Mouse (Mus musculus) ES-Bruce4 (cell line): ENCODE results near the gene Ddx42. TPM values are rescaled to one million over a fixed set of nuclear protein-coding genes. Genes with fewer than 3 reads are reported as not detected.

ENCODE experiments used
- H3K27ac ChIP-seq: 2 replicates; pipeline ENCODE4 v1.5.1; 2012; ENCODE audit warnings: low read length, inconsistent platforms; ENCODE audit not compliant: insufficient read depth
- H3K27me3 ChIP-seq: 2 replicates; pipeline ENCODE4 v1.6.1; 2012; ENCODE audit warnings: mild to moderate bottlenecking, low read length, inconsistent platforms; ENCODE audit not compliant: control insufficient read depth, poor library complexity, insufficient read depth, severe bottlenecking
- H3K36me3 ChIP-seq: 2 replicates; pipeline ENCODE4 v1.6.1; 2012; ENCODE audit warnings: inconsistent platforms, mild to moderate bottlenecking, low read length, moderate library complexity; ENCODE audit not compliant: control insufficient read depth, poor library complexity, insufficient read depth, severe bottlenecking
- H3K4me1 ChIP-seq: one replicate; pipeline ENCODE4 v1.8.1; 2011; ENCODE audit warnings: low read length; ENCODE audit not compliant: control insufficient read depth, insufficient read depth
- H3K4me3 ChIP-seq: 2 replicates; pipeline ENCODE4 v1.5.1; 2011; ENCODE audit warnings: low read depth, mild to moderate bottlenecking, low read length
- H3K9ac ChIP-seq: 2 replicates; pipeline ENCODE4 v1.6.1; 2012; ENCODE audit warnings: low read depth, mild to moderate bottlenecking, inconsistent platforms; ENCODE audit not compliant: poor library complexity, severe bottlenecking
- H3K9me3 ChIP-seq: replicated peaks from 2 replicates; pipeline ENCODE4 v1.6.1; 2012; ENCODE audit warnings: mild to moderate bottlenecking, low read length, inconsistent platforms; ENCODE audit not compliant: control insufficient read depth, poor library complexity, insufficient read depth, severe bottlenecking
- CTCF ChIP-seq: IDR thresholded peaks from one replicate; pipeline ENCODE4 v1.8.1; 2011; ENCODE audit warnings: low read depth, low read length
- EP300 ChIP-seq: IDR thresholded peaks from 2 replicates; pipeline ENCODE4 v1.6.1; 2011; ENCODE audit warnings: low read depth, low read length; ENCODE audit not compliant: insufficient read depth
- POLR2A ChIP-seq: IDR thresholded peaks from one replicate; pipeline ENCODE4 v1.8.1; 2011; ENCODE audit warnings: low read length; ENCODE audit not compliant: insufficient read depth
- polyA plus RNA-seq: library from polyadenylated mRNA; stranded (reverse); fragments of >200 nt; gene quantifications from 2 replicates; pipeline ENCODE4 v1.2.4, GENCODE M21; 2011; ENCODE audit warnings: low read depth; ENCODE audit not compliant: missing spikeins, insufficient read depth, insufficient read length

The Ddx42 gene
- polyA plus RNA-seq, 1 experiment = 75.4 TPM

- Histone ChIP-seq H3K4me3 (no peak overlapping the region), H3K36me3 (peaks cover 96% of the 10 kb centered on the region), H3K27me3 (no peaks in the 10 kb centered on the region), H3K4me1 (no peaks in the 10 kb centered on the region), H3K9ac (no peak overlapping the region), H3K27ac (no peak overlapping the region), H3K9me3 (peaks cover 6% of the 10 kb centered on the region)
- TF ChIP-seq EP300 (no peak), POLR2A (no peak), CTCF (no peak)
Measured at GRCm38 (mm10) chr11:106249326-106249725, 32.6 kb downstream of the Ddx42 start.

- Histone ChIP-seq H3K27me3 (no peaks in the 10 kb centered on the region), H3K9me3 (no peaks in the 10 kb centered on the region), H3K36me3 (peaks cover 59% of the 10 kb centered on the region), H3K27ac (no peak overlapping the region), H3K9ac (peak overlapping the region; percentile 78), H3K4me1 (no peaks in the 10 kb centered on the region), H3K4me3 (peak overlapping the region; percentile 91)
- TF ChIP-seq POLR2A = no peak
- no peak for TF ChIP-seq CTCF
- no peak for TF ChIP-seq EP300
Measured at GRCm38 (mm10) chr11:106254767-106255166, 38.0 kb downstream of the Ddx42 start.

DNA sequence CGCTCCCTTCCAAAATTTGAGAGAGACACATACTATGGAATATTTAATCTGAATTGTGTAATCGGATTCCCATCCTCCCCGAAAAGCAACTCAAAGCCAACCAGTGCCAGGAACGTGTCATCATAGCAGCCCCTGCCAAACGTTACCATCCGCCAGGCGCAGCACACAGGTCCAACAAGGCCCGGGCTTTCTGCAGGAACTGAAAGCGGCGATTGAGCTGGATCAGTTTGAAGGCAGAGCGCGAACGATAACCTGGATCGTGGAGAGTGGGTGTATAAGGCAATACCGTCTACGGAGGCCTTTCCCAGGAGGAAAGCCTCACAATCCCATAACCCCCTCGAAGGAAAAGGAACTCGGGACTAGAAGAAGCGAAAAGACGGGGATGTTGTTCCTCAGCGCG, 38.4 kb downstream of the Ddx42 start:
- Histone ChIP-seq H3K27me3 (no peaks in the 10 kb centered on the region), H3K4me1 (no peaks in the 10 kb centered on the region), H3K9me3 (no peaks in the 10 kb centered on the region), H3K9ac (peak overlapping the region; percentile 78), H3K27ac (peak overlapping the region; percentile 15; the same call in 1 of the 2 replicates), H3K36me3 (peaks cover 55% of the 10 kb centered on the region), H3K4me3 (peak overlapping the region; percentile 91)
- TF ChIP-seq EP300 (no peak), POLR2A (no peak), CTCF (no peak)

GRCm38 (mm10) chr11:106255685-106256451, 39.1 kb downstream of the Ddx42 start, which contains the start of the genes Ftsj3 and Psmc5:
TSS of gene Ftsj3 (minus strand) at chr11:106256079.
TSS of gene Psmc5 (plus strand) at chr11:106256154.
- Histone ChIP-seq H3K4me3 (peak within 1 kb of the TSS; percentile 91), H3K9me3 (no peaks in the 10 kb centered on the region), H3K36me3 (peaks cover 51% of the 10 kb centered on the region), H3K9ac (peak within 1 kb of the TSS; percentile 78), H3K4me1 (no peaks in the 10 kb centered on the region), H3K27ac (peak within 1 kb of the TSS; percentile 15; the same call in 1 of the 2 replicates), H3K27me3 (no peaks in the 10 kb centered on the region)
- TF ChIP-seq POLR2A (peak; percentile 69), CTCF (peak; percentile 3), EP300 (0 out of 2 replicates have a peak, but pooled peaks have one; percentile 34)

DNA sequence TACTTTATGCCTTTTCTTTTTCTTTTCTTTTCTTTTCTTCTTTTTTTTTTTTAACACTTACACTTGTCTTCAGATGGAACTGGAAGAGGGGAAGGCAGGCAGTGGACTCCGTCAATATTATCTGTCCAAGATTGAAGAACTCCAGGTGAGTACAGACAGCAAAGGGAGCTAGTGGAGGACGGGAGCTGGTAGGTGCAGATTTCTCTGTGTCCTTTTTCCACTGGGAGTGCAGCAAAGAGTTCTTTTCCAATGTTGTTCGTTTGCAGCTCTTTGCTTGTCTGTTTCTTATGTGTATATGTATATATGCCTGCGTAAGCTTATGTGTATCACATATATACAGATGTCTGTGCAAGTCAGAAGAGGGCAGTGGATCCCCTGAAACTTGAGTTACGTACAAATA, 40.0 kb downstream of the Ddx42 start:
- Histone ChIP-seq H3K36me3 (peaks cover 51% of the 10 kb centered on the region), H3K27ac (no peak overlapping the region), H3K9ac (peak overlapping the region; percentile 78), H3K27me3 (no peaks in the 10 kb centered on the region), H3K9me3 (no peaks in the 10 kb centered on the region), H3K4me1 (no peaks in the 10 kb centered on the region), H3K4me3 (peak overlapping the region; percentile 63)
- no peak for TF ChIP-seq EP300
- no peak for TF ChIP-seq POLR2A
- no peak for TF ChIP-seq CTCF

GRCm38 (mm10) chr11:106260826-106261450, 44.2 kb downstream of the Ddx42 start:
- H3K9ac ChIP-seq = no peak overlapping the region
- no peaks in the 10 kb centered on the region for H3K4me1 ChIP-seq
- no peaks in the 10 kb centered on the region for H3K27me3 ChIP-seq
- H3K9me3 ChIP-seq = no peaks in the 10 kb centered on the region
- no peak overlapping the region for H3K27ac ChIP-seq
- peaks cover 61% of the 10 kb centered on the region for H3K36me3 ChIP-seq
- TF ChIP-seq CTCF = no peak
- no peak for TF ChIP-seq POLR2A
- no peak for TF ChIP-seq EP300
- H3K4me3 ChIP-seq = no peak overlapping the region
